Mouse (Mus musculus): ENCODE data around the gene Rtbdn.
A peak's percentile ranks its signal among the peaks of the same experiment; 100 is the strongest.

Gene Rtbdn

GRCm38 (mm10) chr8:84925557-84925956 is 21.2 kb upstream of the Rtbdn start:
- no peak for DNase-seq

- no peak for DNase-seq
These were observed 19.3 kb upstream of the Rtbdn start for GRCm38 (mm10) chr8:84927513-84927912.

- peak; percentile 81 for DNase-seq
These were observed 18.1 kb upstream of the Rtbdn start for GRCm38 (mm10) chr8:84928456-84929306.

- DNase-seq = no peak
These were observed 16.2 kb upstream of the Rtbdn start for GRCm38 (mm10) chr8:84930582-84930981.

GRCm38 (mm10) chr8:84933767-84934559 is 12.8 kb upstream of the Rtbdn start:
- no peak for DNase-seq

GRCm38 (mm10) chr8:84934860-84935259 is 11.9 kb upstream of the Rtbdn start:
- no peak for DNase-seq

GRCm38 (mm10) chr8:84935489-84935888 is 11.3 kb upstream of the Rtbdn start:
- DNase-seq = no peak

- DNase-seq = no peak
These were observed 10.5 kb upstream of the Rtbdn start for GRCm38 (mm10) chr8:84936041-84936961.

- DNase-seq = peak; percentile 80
These were observed 9.7 kb upstream of the Rtbdn start, which contains the start of gene Mast1 for GRCm38 (mm10) chr8:84936962-84937546. Gene Mast1, minus strand, starts transcription at chr8:84937359.

- DNase-seq = no peak
These were observed 8.9 kb upstream of the Rtbdn start for GRCm38 (mm10) chr8:84937620-84938485.

- DNase-seq = no peak
These were observed 3.1 kb upstream of the Rtbdn start for GRCm38 (mm10) chr8:84943699-84944098.

GRCm38 (mm10) chr8:84944478-84945160 is 2.2 kb upstream of the Rtbdn start:
- peak; percentile 75 for DNase-seq

GRCm38 (mm10) chr8:84945235-84945632 is 1.6 kb upstream of the Rtbdn start:
- DNase-seq = no peak

GRCm38 (mm10) chr8:84945633-84946527 is 911 bp upstream of the Rtbdn start:
- DNase-seq = peak; percentile 61

GRCm38 (mm10) chr8:84947241-84947545 is 402 bp downstream of the Rtbdn start:
- peak; percentile 68 for DNase-seq

GRCm38 (mm10) chr8:84949753-84950152 is 3.0 kb downstream of the Rtbdn start:
- DNase-seq = no peak

GRCm38 (mm10) chr8:84952612-84953255 is 5.9 kb downstream of the Rtbdn start:
- DNase-seq = no peak

- DNase-seq = peak; percentile 87
These were observed 10.0 kb downstream of the Rtbdn start for GRCm38 (mm10) chr8:84956768-84957167.

GRCm38 (mm10) chr8:84959811-84960210 is 13.0 kb downstream of the Rtbdn start:
- no peak for DNase-seq

All from thymus, postnatal 4 days (tissue).